Mouse (Mus musculus): Measurements from ENCODE around the gene Tspan31.
"Not testable (repeated sequence)": the region's sequence is repeated elsewhere in the genome, so short reads cannot be mapped to it uniquely, and the experiment has no call there.

Gene Tspan31

GRCm38 (mm10) chr10:127083915-127084306 is 13.8 kb upstream of the Tspan31 start:
- DNase-seq (ENCODE audit: extremely low read depth, low read depth) = no peak

GRCm38 (mm10) chr10:127083292-127083914 is 13.3 kb upstream of the Tspan31 start:
- DNase-seq (ENCODE audit: extremely low read depth, low read depth) = no peak

DNA sequence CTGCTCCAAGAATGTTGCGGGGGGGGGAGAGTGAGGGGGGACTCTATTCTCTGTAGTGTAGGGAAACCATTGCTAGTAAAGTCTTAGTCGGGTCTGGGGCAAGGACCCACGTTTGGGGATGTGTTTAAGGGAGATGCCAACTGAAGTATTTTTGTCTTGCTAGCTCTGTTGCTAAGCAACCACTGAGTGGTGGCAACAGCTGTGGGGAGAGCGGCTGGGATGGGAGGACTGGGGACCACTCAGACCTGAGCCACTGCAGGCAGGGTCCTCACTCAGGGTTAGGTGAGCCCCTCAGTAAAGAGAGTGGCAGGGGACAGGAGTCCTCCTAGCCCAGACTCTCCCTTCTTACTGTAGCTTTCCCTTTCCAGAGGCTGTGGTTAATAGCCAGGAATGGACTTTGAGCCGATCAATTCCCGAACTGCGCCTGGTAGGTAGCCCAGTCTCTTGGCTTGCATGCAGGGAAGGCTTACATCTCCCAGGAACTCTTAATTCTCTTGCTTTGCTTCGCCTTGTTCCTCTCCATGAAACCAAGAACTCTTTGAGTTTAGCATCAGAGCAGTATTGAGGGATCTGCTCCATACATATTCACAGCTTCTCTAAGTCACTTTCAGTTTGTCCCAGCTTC is 12.0 kb upstream of the Tspan31 start:
- DNase-seq (ENCODE audit: extremely low read depth, low read depth) = no peak

- no peak for DNase-seq (ENCODE audit: extremely low read depth, low read depth)
Observed at GRCm38 (mm10) chr10:127080901-127081780, 11.1 kb upstream of the Tspan31 start.

DNA sequence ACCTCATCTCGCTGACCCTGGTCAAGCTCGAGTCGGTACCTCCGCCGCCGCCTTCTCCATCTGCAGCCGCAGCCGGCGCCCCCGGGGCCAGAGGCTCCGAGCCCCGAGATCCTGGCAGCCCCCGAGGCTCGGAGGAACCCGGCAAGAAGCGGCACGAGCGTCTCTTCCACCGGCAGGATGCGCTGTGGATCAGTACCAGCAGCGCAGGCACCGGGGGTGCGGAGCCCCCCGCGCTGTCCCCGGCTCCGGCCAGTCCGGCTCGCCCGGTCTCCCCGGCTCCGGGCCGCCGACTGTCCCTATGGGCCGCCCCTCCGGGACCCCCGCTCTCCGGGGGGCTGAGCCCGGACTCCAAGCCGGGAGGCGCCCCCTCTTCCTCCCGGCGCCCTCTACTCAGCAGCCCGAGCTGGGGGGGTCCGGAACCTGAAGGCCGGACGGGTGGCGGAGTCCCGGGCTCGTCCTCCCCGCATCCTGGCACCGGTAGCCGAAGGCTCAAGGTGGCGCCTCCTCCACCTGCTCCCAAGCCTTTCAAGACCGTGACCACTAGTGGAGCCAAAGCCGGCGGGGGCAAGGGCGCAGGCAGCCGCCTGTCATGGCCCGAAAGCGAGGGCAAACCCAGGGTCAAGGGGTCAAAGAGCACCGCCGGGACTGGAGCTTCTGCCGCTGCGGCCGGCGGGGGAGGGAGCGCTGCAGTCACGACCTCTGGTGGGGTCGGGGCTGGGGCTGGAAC is 9.8 kb upstream of the Tspan31 start:
- DNase-seq (ENCODE audit: extremely low read depth, low read depth) = no peak

- no peak for DNase-seq (ENCODE audit: extremely low read depth, low read depth)
Observed at GRCm38 (mm10) chr10:127078677-127079575, 8.9 kb upstream of the Tspan31 start.

- no peak for DNase-seq (ENCODE audit: extremely low read depth, low read depth)
Observed at GRCm38 (mm10) chr10:127078001-127078676, 8.1 kb upstream of the Tspan31 start.

GRCm38 (mm10) chr10:127077515-127077914 is 7.5 kb upstream of the Tspan31 start:
- DNase-seq (ENCODE audit: extremely low read depth, low read depth) = no peak

DNA sequence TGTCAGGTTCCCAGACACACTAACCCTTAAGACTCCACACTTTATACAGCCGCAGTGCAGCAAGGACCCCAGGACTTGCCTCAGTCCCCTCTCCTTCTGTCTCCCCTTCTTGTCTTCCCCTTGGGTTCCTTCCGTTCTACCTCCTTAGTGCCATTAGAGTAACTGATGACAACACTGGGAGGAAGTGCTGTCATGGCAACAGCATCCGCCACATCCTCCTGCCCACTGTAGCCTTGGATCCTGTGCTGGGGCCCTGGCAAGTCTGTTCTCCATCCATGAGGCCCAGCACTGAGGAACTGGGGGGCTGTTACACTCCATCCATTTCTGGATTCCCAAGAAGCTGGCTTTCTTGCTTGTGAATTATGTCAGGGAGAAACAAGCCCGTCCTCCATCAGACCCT is 6.0 kb upstream of the Tspan31 start:
- DNase-seq (ENCODE audit: extremely low read depth, low read depth) = no peak

- DNase-seq (ENCODE audit: extremely low read depth, low read depth) = no peak
Observed at GRCm38 (mm10) chr10:127075651-127076050, 5.6 kb upstream of the Tspan31 start.

- no peak for DNase-seq (ENCODE audit: extremely low read depth, low read depth)
Observed at GRCm38 (mm10) chr10:127075080-127075479, 5.0 kb upstream of the Tspan31 start, which contains the start of gene Agap2. Agap2 (plus strand) TSS chr10:127075284.

GRCm38 (mm10) chr10:127073981-127074380 is 3.9 kb upstream of the Tspan31 start:
- no peak for DNase-seq (ENCODE audit: extremely low read depth, low read depth)

DNA sequence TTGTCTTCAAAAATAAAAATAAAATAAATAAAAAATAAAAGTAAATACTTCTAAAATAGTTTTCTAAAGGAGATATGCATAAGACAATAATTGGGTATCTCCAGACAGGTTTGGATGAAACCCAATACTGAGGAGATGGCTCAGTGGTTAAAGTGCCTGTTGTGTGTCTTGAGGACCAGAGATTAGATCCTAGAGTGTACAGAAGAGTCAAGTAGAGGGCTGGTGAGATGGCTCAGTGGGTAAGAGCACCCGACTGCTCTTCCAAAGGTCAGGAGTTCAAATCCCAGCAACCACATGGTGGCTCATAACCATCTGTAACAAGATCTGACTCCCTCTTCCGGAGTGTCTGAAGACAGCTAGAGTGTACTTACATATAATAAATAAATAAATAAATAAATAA is 2.9 kb upstream of the Tspan31 start:
- not testable (repeated sequence) for DNase-seq (ENCODE audit: extremely low read depth, low read depth)

GRCm38 (mm10) chr10:127072270-127072669 is 2.2 kb upstream of the Tspan31 start:
- not testable (repeated sequence) for DNase-seq (ENCODE audit: extremely low read depth, low read depth)

DNA sequence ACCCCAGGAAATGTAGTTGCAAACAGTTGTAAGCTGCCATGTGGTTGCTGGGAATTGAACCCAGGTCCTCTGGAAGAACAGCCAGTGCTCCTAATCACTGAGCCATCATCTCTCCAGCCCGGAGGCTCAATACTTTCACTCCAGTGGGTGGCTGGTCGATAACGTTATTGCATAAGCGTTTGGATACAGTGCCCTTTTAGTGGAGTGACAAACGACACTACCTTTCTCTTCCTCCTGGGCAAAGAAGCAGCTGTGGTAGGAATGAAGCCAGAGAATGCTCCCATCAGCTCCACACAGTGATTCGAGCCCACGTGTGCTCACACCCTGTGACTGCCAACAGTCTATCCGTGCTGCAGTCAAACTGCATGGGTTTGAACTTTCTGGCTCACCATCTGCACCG is 1.1 kb upstream of the Tspan31 start:
- no peak for DNase-seq (ENCODE audit: extremely low read depth, low read depth)

DNA sequence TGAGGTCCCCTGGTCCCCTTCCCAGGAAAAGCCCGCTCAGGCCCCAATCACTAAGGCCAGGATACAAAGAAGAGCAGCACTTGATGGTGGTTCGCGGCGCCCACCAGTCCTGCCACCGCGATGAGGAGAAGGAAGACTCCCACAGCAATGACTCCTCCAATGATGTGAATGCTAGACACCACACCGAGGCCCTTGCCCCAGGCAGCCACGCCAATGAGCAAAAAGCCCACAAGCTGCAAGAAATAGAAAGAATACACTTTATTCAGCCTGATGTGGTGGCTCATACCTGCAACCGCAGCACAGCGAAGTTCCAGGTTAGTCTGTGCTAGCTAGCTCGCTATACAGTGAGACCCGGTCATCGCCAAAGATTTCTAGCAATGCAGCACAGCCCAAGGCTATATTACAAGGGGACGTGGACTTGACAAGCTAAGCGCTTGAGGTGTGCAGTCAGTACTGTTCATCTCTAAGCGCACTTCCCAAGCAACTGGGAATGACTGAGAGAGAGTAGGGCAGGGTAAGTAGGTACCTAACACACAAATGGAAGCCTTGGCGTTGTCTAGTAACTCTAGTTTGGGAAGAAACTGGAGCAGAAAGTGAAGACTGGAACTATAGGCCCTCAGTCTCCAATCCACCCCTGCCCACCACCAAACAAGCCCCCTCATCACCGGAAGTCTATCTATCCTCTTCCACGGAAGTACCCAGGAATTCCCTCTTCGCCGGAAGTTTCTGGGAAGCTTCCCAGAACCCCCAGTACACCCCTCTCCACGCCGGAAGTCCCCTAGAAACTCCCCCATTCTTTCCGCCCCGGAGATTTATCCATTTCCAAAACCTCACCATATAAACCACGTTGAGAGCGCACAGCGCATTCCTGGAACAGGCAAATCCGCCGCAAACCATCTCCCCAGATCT is 529 bp downstream of the Tspan31 start:
- no peak for DNase-seq (ENCODE audit: extremely low read depth, low read depth)

DNA sequence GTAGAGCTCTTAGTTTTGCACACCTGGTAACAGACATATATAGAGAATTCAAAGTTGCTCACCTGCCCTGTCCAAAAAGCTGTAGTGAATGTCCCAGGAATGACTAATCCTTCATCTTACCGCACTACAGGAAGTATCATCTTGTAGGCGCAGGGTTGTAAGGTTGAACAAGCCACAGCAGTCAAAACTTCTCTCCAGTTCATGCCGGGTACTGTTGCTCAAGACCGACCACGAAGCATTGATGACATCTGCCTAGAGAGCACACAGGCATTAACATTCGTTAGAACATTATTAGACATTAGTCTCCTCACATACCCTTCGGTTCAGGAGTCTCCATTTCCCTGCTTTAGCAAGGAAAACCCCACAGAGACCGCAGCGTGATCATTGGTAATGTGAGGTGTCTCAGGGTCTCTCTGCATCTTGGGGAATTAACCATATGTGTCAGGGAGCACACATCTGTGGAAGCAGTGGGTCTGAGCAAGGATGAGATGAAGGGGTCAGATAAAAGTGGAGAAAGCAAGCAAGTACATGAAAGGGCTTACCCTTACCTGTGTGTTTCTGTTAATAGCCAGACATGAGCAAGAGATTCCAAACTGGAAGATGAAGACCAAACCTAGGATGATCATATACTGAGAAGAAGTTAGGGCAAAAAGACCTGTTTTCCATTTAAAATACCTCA is 1.6 kb downstream of the Tspan31 start:
- no peak for DNase-seq (ENCODE audit: extremely low read depth, low read depth)

DNA sequence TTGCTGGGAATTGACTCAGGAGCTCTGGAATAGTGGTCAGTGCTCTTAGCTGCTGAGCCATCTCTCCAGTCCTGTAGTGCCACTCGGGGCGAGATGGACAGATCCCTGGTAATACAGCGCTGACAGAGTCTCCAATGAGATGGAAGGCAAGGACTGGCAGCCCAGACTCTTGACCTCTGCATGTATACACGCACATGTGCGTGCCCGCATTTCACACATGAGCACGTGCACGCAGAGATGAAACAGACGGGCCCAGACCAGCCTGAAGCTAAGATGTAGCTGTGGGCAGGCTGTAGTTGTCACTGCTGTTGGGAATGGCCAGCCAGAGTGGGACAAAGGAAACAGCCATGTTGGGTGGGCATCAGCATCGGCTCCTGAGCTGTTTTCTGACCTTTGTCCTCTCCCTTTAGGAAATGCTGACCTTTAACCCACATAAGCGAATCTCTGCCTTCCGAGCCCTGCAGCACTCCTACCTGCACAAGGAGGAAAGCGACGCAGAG is 3.5 kb downstream of the Tspan31 start:
- DNase-seq (ENCODE audit: extremely low read depth, low read depth) = no peak

Measured in MEL-GATA-1-ER (cell line).